Mouse (Mus musculus) olfactory bulb, adult 2 months (tissue): Measurements from ENCODE around the gene Tm9sf2.

Experiments used
- CTCF ChIP-seq: fragments of 200-500 bp; IDR thresholded peaks from 2 replicates; pipeline ENCODE4 v1.5.1; 2012; ENCODE audit warnings: low read depth, mild to moderate bottlenecking, low read length, moderate library complexity; ENCODE audit not compliant: insufficient read depth
- POLR2A ChIP-seq: fragments of 200-500 bp; IDR thresholded peaks from 2 replicates; pipeline ENCODE4 v1.6.1; 2012; ENCODE audit warnings: mild to moderate bottlenecking, low read depth, low read length, moderate library complexity; ENCODE audit not compliant: insufficient read depth

- TF ChIP-seq CTCF (no peak), POLR2A (no peak)
These were observed 33.3 kb downstream of the Tm9sf2 start for GRCm38 (mm10) chr14:122140126-122140525.
